Mouse (Mus musculus): ENCODE data around the gene Rela. TPM values are rescaled to one million over a fixed set of nuclear protein-coding genes. Genes with fewer than 3 reads are reported as not detected.

Gene Rela
- total RNA-seq, 2 experiments from 2014 or later, result 17.2 to 17.7 TPM

Small RNA genes lying within 50 kb of the gene (microRNA-seq; reads per million reads assigned to microRNA genes)
- gene Mir6987, result 0.60 to 0.85 reads per million in 2 experiments

Other genes with a start within 250 kb of the Rela start
- gene Sart1, start 248.8 kb upstream of the Rela start, total RNA-seq (2021), result 100 to 1,000 TPM in 1 of 2 experiments, 10 to 100 TPM in 1; 97.9 to 104 TPM
- gene Tsga10ip, start 235.0 kb upstream of the Rela start, total RNA-seq (2021), result not detected
- gene Drap1, start 212.5 kb upstream of the Rela start, total RNA-seq (2021), result 100 to 1,000 TPM; 291 to 298 TPM
- 10 to 100 TPM; 66.4 to 69.8 TPM for gene AI837181, start 212.3 kb upstream of the Rela start, total RNA-seq (2021)
- gene Fosl1, start 189.9 kb upstream of the Rela start, total RNA-seq (2021), result not detected
- gene Ccdc85b, start 179.6 kb upstream of the Rela start, total RNA-seq (2021), result 10 to 100 TPM; 34.8 to 38.3 TPM
- 10 to 100 TPM; 85.5 to 86.3 TPM for gene Fibp, start 176.9 kb upstream of the Rela start, total RNA-seq (2021)
- gene Ctsw, start 169.0 kb upstream of the Rela start, total RNA-seq (2021), result not detected
- gene Efemp2, start 163.5 kb upstream of the Rela start, total RNA-seq (2021), result 10 to 100 TPM; 10.9 to 12.4 TPM
- 10 to 100 TPM; 37.6 to 39.3 TPM for gene Mus81, start 149.1 kb upstream of the Rela start, total RNA-seq (2021)
- 1,000 to 10,000 TPM; 1,234 to 1,394 TPM for gene Cfl1, start 147.0 kb upstream of the Rela start, total RNA-seq (2021)
- gene 1700020D05Rik, start 133.7 kb upstream of the Rela start, total RNA-seq (2021), result 1 to 10 TPM; 5.4 to 8.8 TPM
- gene Snx32, start 126.9 kb upstream of the Rela start, total RNA-seq (2021), result 10 to 100 TPM; 80.5 to 83.5 TPM
- gene Ovol1, start 76.8 kb upstream of the Rela start, total RNA-seq (2021), result not detected
- gene Ap5b1, start 69.5 kb upstream of the Rela start, total RNA-seq (2021), result 1 to 10 TPM; 5.8 to 7.0 TPM
- 10 to 100 TPM; 80.2 to 88.0 TPM for gene Rnaseh2c, start 35.6 kb upstream of the Rela start, total RNA-seq (2021)
- gene Kat5, start 27.2 kb upstream of the Rela start, total RNA-seq (2021), result 10 to 100 TPM; 80.1 to 91.1 TPM
- 10 to 100 TPM; 16.6 to 18.0 TPM for gene Sipa1, start 26.2 kb downstream of the Rela start, total RNA-seq (2021)
- 10 to 100 TPM; 17.8 to 18.6 TPM for gene Map3k11, start 51.3 kb downstream of the Rela start, total RNA-seq (2021)
- 10 to 100 TPM; 61.9 to 68.5 TPM for gene Pcnx3, start 51.4 kb downstream of the Rela start, total RNA-seq (2021)
- gene Kcnk7, start 66.9 kb downstream of the Rela start, total RNA-seq (2021), result not detected
- gene Ehbp1l1, start 88.8 kb downstream of the Rela start, total RNA-seq (2021), result 10 to 100 TPM; 13.7 to 14.2 TPM
- 10 to 100 TPM; 24.1 to 29.4 TPM for gene Fam89b, start 92.2 kb downstream of the Rela start, total RNA-seq (2021)
- gene Ltbp3, start 103.4 kb downstream of the Rela start, total RNA-seq (2021), result 10 to 100 TPM; 24.9 to 28.0 TPM
- gene Scyl1, start 133.9 kb downstream of the Rela start, total RNA-seq (2021), result 10 to 100 TPM; 75.6 to 75.9 TPM
- 10 to 100 TPM; 13.5 to 14.2 TPM for gene Frmd8, start 237.8 kb downstream of the Rela start, total RNA-seq (2021)
- 1 to 10 TPM; 2.5 to 2.7 TPM for gene Slc25a45, start 240.3 kb downstream of the Rela start, total RNA-seq (2021)

Data from layer of hippocampus, postnatal 36 days (tissue).